Mouse (Mus musculus) G1E (cell line): Measurements from ENCODE around the gene Alkbh7. TPM values are rescaled to one million over a fixed set of nuclear protein-coding genes. Genes with fewer than 3 reads are reported as not detected.

Source experiments
- ATAC-seq: 2 replicates; pipeline ENCODE4 v1.8.0; 2016; ENCODE audit warnings: mild to moderate bottlenecking; ENCODE audit not compliant: insufficient number of reproducible peaks, poor library complexity, low FRiP score, severe bottlenecking; ENCODE audit errors: extremely low read depth
- DNase-seq: peaks from one replicate; pipeline ENCODE4 v3.0.0; 2012; ENCODE audit warnings: low spot score
- H3K27me3 ChIP-seq: 2 replicates; pipeline ENCODE4 v1.6.1; 2012; ENCODE audit warnings: mild to moderate bottlenecking, low read length, inconsistent platforms; ENCODE audit not compliant: insufficient read depth
- H3K36me3 ChIP-seq: replicated peaks from 2 replicates; pipeline ENCODE3; 2012; ENCODE audit warnings: mild to moderate bottlenecking, inconsistent platforms
- H3K4me1 ChIP-seq: 2 replicates; pipeline ENCODE4 v1.6.1; 2012; ENCODE audit warnings: low read depth, low read length, inconsistent platforms, mixed read lengths; ENCODE audit not compliant: insufficient read depth
- H3K4me3 ChIP-seq: 2 replicates; pipeline ENCODE4 v1.5.1; 2012; ENCODE audit warnings: low read depth, mild to moderate bottlenecking, inconsistent platforms, low read length, moderate library complexity, mixed read lengths
- H3K9me3 ChIP-seq: replicated peaks from 2 replicates; pipeline ENCODE4 v1.6.1; 2012; ENCODE audit warnings: inconsistent platforms
- CTCF ChIP-seq: IDR thresholded peaks from 2 replicates; pipeline ENCODE4 v1.5.1; 2012; ENCODE audit warnings: low read depth, low read length, inconsistent platforms, mixed read lengths
- GATA1 ChIP-seq: IDR thresholded peaks from 2 replicates; pipeline ENCODE4 v1.6.1; 2012; ENCODE audit warnings: borderline replicate concordance, low read length, inconsistent platforms, mixed read lengths
- GATA2 ChIP-seq: IDR thresholded peaks from 2 replicates; pipeline ENCODE4 v1.6.1; 2012; ENCODE audit warnings: low read depth, low read length, inconsistent platforms, borderline replicate concordance
- POLR2AphosphoS5 ChIP-seq: IDR thresholded peaks from 2 replicates; pipeline ENCODE4 v1.6.1; 2012; ENCODE audit warnings: low read depth, low read length, inconsistent platforms; ENCODE audit not compliant: insufficient replicate concordance
- TAL1 ChIP-seq: conservative IDR thresholded peaks from 2 replicates; pipeline ENCODE4 v1.6.1; 2012; ENCODE audit warnings: low read depth, low read length, inconsistent platforms, mixed read lengths
- polyA plus RNA-seq: library from polyadenylated mRNA; stranded (reverse); fragments of >175 nt; gene quantifications from 2 replicates; pipeline ENCODE4 v1.2.3, GENCODE M21; 2012
- total RNA-seq, 2 experiments: library from RNA; stranded (forward) in 1 of 2; stranded (reverse) in 1 of 2; fragments of 200-1000 nt in 1 of 2; fragments of >200 nt in 1 of 2; fragmentation: Nextera tagmentation in 1 of 2; gene quantifications; 2 replicates each; pipeline ENCODE4 v1.2.3; 2014 to 2017

Gene Alkbh7
- total and polyA plus RNA-seq, 3 experiments, result 12.9 to 46.0 (median 25.5) TPM

DNA sequence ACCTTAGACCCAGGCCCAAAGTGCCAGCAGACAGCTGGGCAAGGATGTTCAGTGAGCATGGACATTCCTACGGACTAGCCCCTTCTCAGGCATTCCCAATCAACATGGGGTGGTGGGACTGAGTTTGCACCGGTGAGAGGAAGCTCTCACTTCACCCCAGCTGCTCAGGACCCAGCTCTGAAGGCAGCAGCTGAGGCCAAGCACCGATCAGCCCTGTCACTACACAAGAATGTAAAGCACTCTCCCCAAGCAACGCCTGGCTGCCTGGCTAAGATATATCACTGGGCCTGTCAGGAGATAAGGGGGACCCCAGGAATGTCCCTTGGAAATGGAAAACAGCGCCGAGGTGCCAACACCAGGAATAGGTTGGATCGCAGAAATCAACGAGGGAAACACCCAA lies 4.1 kb downstream of the Alkbh7 start:
- no peaks in the 10 kb centered on the region for H3K27me3 ChIP-seq
- H3K4me1 ChIP-seq, result peaks cover 70% of the 10 kb centered on the region
- ATAC-seq (no peak), DNase-seq (no peak)
- peaks cover 85% of the 10 kb centered on the region for H3K36me3 ChIP-seq
- peaks cover 3% of the 10 kb centered on the region; the same call in 1 of the 2 replicates for H3K9me3 ChIP-seq
- TF ChIP-seq GATA1 (no peak), GATA2 (no peak)
- H3K4me3 ChIP-seq, result no peak overlapping the region

DNA sequence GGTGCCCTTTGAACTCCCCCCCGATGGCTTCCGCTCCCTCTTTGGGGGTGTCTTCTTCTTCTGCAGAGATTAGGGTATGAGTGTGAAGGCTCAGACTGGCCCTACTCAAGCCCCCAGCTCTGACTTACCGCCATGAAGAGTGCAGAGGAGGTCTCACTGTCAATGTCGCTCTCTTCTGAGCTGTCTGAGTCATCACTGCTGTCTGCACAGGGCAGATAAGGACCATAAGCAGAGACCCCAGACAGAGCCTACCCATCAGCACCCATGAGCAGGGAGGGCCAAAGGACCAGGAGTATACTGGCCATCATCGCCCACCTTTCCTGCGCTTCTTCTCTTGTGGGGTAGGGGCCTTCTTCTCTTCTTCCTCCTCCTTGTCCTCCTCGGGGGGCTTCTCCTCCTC lies 6.9 kb downstream of the Alkbh7 start:
- TF ChIP-seq GATA1 (no peak), GATA2 (no peak), TAL1 (peak; percentile 78)
- Histone ChIP-seq H3K4me3 (peak overlapping the region; percentile 54; the same call in 1 of the 2 replicates), H3K27me3 (no peaks in the 10 kb centered on the region), H3K9me3 (peaks cover 3% of the 10 kb centered on the region; the same call in 1 of the 2 replicates), H3K4me1 (peaks cover 74% of the 10 kb centered on the region), H3K36me3 (peaks cover 97% of the 10 kb centered on the region)
- ATAC-seq (peak; percentile 88), DNase-seq (peak; percentile 66)

DNA sequence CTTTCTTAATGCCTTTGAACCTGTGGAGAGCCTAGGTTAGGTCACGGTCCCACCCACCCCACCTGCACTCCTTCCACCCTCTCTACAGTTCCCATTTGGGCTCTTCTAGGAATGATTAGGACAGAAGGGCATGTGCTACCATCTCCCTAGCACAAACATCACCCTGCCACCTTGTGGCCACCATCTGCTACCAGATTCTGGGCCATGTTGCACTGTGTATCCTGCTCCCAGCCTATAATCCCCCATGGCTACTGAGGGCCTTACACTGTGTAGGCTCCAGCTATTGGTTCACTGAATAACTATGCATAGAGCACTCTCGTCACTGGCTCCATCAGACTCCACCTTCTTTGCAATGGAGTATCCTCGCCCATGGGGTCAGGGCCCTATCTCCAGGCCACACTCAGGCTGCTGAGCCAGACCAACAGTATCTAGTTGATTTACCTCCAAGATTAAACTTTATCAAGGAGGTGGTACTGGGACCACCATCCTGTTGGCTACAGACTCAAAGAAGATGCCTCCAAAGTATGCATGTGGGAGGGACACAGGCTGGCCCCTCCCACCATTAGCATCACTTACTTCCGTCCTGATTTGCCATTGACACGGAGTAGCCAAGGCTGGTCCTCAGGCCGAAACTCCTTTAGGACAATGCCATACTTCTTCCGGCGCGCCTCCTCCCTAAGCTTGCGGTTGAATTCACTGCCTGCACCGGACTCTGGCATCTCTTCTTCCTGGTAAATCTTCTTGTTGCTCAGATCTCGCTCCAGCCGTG lies 10.2 kb downstream of the Alkbh7 start:
- DNase-seq (no peak), ATAC-seq (no peak)
- H3K4me3 ChIP-seq, result no peak overlapping the region
- peaks cover 71% of the 10 kb centered on the region for H3K36me3 ChIP-seq
- peaks cover 81% of the 10 kb centered on the region for H3K4me1 ChIP-seq
- TF ChIP-seq TAL1 (no peak), POLR2AphosphoS5 (no peak), GATA1 (no peak), CTCF (no peak), GATA2 (no peak)
- no peaks in the 10 kb centered on the region for H3K9me3 ChIP-seq
- no peaks in the 10 kb centered on the region for H3K27me3 ChIP-seq

- H3K36me3 ChIP-seq, result peaks cover 43% of the 10 kb centered on the region
- H3K27me3 ChIP-seq, result no peaks in the 10 kb centered on the region
- DNase-seq (no peak), ATAC-seq (peak; percentile 25)
- H3K4me1 ChIP-seq, result peaks cover 60% of the 10 kb centered on the region
- H3K9me3 ChIP-seq, result no peaks in the 10 kb centered on the region
- TF ChIP-seq CTCF, result no peak
- no peak; the same call in 1 of the 2 replicates for TF ChIP-seq POLR2AphosphoS5
- no peak for TF ChIP-seq GATA2
- TF ChIP-seq GATA1, result no peak
- no peak for TF ChIP-seq TAL1
- peak overlapping the region; percentile 88 for H3K4me3 ChIP-seq
These were observed 13.7 kb downstream of the Alkbh7 start for GRCm38 (mm10) chr17:57010911-57011235.

DNA sequence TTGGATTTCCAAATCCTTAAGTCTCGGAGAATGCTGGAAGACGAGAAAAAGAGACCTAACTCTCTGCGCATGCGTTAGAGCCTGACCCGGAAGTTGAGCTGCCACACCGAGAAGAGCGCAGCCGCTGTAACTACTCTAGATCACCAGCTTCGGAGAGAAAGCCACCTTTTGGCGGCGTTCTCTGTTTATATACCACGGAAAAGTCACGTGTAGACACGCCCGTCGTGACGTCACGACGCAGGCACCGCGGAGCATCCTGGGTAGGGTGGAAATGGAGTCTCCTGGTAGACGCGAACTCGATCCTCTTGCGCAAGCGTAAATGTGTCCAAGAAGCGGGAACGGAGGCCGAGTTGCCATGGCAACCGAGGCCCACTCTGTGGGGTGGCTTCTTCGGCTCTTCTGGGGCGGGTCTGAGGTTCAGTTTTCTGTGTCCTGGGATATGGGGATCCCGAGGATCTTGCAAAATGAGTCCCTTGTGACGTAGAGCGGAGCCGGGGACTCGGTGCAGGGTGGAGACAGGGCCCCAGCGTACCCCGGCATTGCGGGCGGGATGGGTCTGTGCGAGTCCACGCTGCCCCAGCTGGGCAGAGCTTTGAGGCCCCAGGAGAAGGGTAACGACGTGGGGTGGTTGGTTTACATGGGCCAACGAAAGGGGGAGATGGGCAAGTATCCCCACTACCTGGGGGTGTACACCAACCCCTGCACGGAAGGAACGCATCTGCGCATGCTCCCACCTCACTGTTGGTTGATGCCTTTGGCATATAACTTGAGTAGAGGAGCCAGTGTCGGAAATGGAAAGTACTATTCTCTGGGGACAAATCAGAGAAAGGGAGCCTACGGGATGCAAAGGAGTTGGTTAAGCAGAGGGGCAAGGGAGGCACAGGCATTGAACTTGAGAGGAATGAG lies 14.3 kb downstream of the Alkbh7 start, which contains the start of the genes Gtf2f1 and Gm17949:
Gene Gtf2f1, minus strand, starts transcription at position 53 of the 906 bp plus-strand sequence.
Gene Gm17949, plus strand, starts transcription at position 234 of the 906 bp plus-strand sequence.
- H3K27me3 ChIP-seq, result no peaks in the 10 kb centered on the region
- no peak for TF ChIP-seq TAL1
- TF ChIP-seq POLR2AphosphoS5, result peak; percentile 99
- no peak for TF ChIP-seq GATA1
- peaks cover 60% of the 10 kb centered on the region for H3K4me1 ChIP-seq
- peak; percentile 86 for DNase-seq
- H3K36me3 ChIP-seq, result peaks cover 36% of the 10 kb centered on the region
- peak within 1 kb of the TSS; percentile 88 for H3K4me3 ChIP-seq
- H3K9me3 ChIP-seq, result no peaks in the 10 kb centered on the region
- peak; percentile 79 for ATAC-seq

DNA sequence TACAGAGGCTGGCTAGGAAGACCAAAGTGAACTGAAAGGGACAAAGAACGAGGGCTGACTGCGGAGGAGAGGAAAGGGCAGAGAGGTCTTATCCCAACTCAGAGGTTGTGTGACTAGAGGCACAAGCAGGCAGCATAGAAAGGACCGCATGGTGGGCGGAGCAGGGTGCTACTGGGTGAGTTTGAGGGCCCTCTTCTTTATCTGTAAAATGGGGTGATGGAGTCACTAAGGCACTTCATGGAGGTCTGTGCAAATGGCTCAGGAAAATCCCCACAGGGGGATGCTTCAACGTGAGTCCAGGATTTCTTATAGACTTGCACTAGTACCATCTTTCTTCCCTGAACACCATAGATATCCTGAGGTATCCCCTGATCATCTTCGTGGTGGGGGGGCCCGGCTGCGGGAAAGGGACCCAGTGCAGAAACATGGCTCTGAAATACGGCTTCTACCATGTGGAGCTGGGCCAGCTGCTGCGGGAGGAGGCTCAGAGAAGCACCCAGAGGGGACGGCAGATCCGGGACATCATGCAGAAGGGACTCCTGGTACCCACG lies 15.2 kb downstream of the Alkbh7 start:
- DNase-seq (no peak), ATAC-seq (no peak)
- no peak for TF ChIP-seq CTCF
- TF ChIP-seq TAL1, result no peak
- TF ChIP-seq GATA1, result no peak
- no peak for TF ChIP-seq POLR2AphosphoS5
- no peak for TF ChIP-seq GATA2
- no peaks in the 10 kb centered on the region for H3K9me3 ChIP-seq
- H3K36me3 ChIP-seq, result peaks cover 28% of the 10 kb centered on the region
- no peaks in the 10 kb centered on the region for H3K27me3 ChIP-seq
- peak overlapping the region; percentile 88; the same call in 1 of the 2 replicates for H3K4me3 ChIP-seq
- H3K4me1 ChIP-seq, result peaks cover 55% of the 10 kb centered on the region
